Mouse (Mus musculus): ENCODE results near the gene Zrsr1. TPM values are rescaled to one million over a fixed set of nuclear protein-coding genes. Genes with fewer than 3 reads are reported as not detected.

Gene Zrsr1
- polyA plus RNA-seq (2012; rRNA removed), result 5.2 and 5.4 TPM in 2 replicates

GRCm38 (mm10) chr11:22971835-22972709 lies at the start of gene Zrsr1:
Gene Zrsr1 (plus strand): TSS chr11:22972005.

GRCm38 (mm10) chr11:22981984-22982757 lies 10.4 kb downstream of the Zrsr1 start, which contains the start of the genes Gm28048 and Commd1:
Gene Gm28048 (minus strand): TSS chr11:22982090.
Gene Commd1 (minus strand): TSS chr11:22982382.

GRCm38 (mm10) chr11:22990393-22991126 lies 18.8 kb downstream of the Zrsr1 start, which contains the start of gene Cct4:
Gene Cct4 (plus strand): TSS chr11:22990519.

GRCm38 (mm10) chr11:23007481-23008180 lies 35.8 kb downstream of the Zrsr1 start, which contains the start of gene Fam161a:
Gene Fam161a (plus strand): TSS chr11:23007531.

Other genes starting within 250 kb of the Zrsr1 start
- gene B3gnt2, start 111.0 kb upstream of the Zrsr1 start, polyA plus RNA-seq (2012; rRNA removed), result 26.7 and 33.4 TPM in 2 replicates
- not detected in 2 replicates for gene Gm28048, start 10.1 kb downstream of the Zrsr1 start, polyA plus RNA-seq (2012; rRNA removed)
- 5.7 and 7.8 TPM in 2 replicates for gene Commd1, start 10.4 kb downstream of the Zrsr1 start, polyA plus RNA-seq (2012; rRNA removed)
- gene Cct4, start 18.5 kb downstream of the Zrsr1 start, polyA plus RNA-seq (2012; rRNA removed), result 246 and 269 TPM in 2 replicates
- gene Fam161a, start 35.5 kb downstream of the Zrsr1 start, polyA plus RNA-seq (2012; rRNA removed), result 1.4 and 1.5 TPM in 2 replicates

All from colon, adult 2 months (tissue).